Mouse (Mus musculus): ENCODE results near the gene Ctsd.

DNA sequence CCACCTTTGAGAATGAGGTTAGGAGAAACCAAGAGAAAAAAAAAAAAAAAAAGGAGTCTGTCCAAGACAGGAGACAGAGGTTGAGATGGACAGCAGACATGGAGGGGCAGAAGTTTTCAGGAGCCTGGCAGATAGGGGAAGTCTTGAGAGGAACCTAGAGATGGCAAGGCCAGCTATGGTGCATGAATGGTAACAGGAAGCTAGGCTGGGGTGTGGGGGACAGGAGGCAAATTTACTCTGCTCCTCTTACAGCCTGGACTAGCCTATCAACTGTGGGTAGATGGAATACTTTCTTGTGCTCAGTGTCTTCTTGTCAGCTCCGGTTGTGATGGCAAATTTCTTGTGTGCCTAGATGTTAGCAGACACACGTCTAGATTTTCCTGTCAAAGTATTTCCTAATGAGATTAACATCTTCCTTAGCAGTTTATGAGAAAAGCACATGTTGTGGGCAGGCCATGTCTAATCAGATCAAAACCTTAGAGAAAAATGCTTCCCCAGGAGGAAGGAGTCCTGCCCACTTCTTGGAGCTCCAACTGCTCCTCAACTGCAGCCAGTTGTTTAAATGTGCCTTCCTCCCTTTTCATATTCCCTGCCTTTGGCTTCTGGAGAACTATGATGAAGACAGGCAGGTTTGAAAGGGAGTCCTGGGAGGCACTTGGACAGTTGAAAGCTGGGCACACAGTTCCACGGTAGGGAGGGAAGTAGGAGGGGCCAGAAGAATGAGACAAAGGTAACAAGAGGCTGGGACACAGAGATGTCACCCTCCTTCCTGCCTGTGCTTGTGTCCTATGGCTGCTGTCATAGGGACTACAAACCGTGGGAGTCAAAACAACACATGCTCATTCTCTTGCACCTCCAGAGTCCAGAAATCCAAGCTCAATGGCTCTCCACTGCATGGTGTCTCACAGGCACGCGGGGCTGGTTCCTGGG lies 6.7 kb upstream of the Ctsd start:
- TF ChIP-seq HCFC1 (IDR thresholded peaks at IDR 0.05; ENCODE audit: borderline replicate concordance, insufficient read depth, low read length) (no peak), ZC3H11A (IDR thresholded peaks at IDR 0.05; ENCODE audit: borderline replicate concordance, low read depth, low read length) (no peak)
